Mouse (Mus musculus) bone marrow, adult 2 months (tissue): ENCODE data around the gene Tnfsfm13.

Source experiments
- CTCF ChIP-seq: fragments of 200-500 bp; IDR thresholded peaks from 2 replicates; pipeline ENCODE4 v1.5.1; 2011; ENCODE audit warnings: low read length, control low read depth; ENCODE audit not compliant: control insufficient read depth, insufficient read depth
- POLR2A ChIP-seq: fragments of 200-500 bp; IDR thresholded peaks from 2 replicates; pipeline ENCODE4 v1.6.1; 2011; ENCODE audit warnings: low read depth, mild to moderate bottlenecking, control low read depth, low read length, borderline replicate concordance; ENCODE audit not compliant: control insufficient read depth

DNA sequence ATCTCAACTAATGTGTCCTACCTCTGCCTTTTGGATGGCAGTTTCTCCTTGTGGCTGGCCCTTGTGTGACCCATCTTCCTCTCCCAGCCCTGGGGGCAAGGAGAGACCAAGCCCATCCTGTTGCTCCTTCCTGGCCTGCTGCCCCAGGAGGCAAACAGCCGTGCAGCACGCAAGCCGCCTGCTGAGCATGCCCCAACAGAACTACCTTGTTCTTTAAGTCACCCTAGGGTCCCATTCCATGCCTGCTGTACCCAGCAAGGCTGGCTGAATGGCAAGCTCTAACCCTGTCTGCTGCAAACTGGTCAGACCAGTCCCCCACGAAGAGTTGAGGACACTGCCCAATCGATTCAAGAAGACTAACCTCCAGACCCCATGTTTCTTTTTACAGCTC is 39.8 kb downstream of the Tnfsfm13 start:
- no peak for TF ChIP-seq POLR2A
- TF ChIP-seq CTCF = no peak
